Mouse (Mus musculus) small intestine, adult 2 months (tissue): ENCODE measurements around the gene Cfl1. TPM values are rescaled to one million over a fixed set of nuclear protein-coding genes. Genes with fewer than 3 reads are reported as not detected.
A peak's percentile ranks its signal among the peaks of the same experiment; 100 is the strongest.
"Not testable (repeated sequence)": the region's sequence is repeated elsewhere in the genome, so short reads cannot be mapped to it uniquely, and the experiment has no call there.

ENCODE experiments used
- H3K27ac ChIP-seq: fragments of 200-500 bp; 2 replicates; pipeline ENCODE4 v1.5.1; 2012; ENCODE audit warnings: low read depth, low read length, control low read depth, inconsistent platforms; ENCODE audit not compliant: insufficient read depth
- H3K27me3 ChIP-seq: fragments of 200-500 bp; 2 replicates; pipeline ENCODE4 v1.6.1; 2012; ENCODE audit warnings: mild to moderate bottlenecking, moderate library complexity, low read length, inconsistent platforms; ENCODE audit not compliant: control insufficient read depth, insufficient read depth
- H3K36me3 ChIP-seq: fragments of 200-500 bp; 2 replicates; pipeline ENCODE4 v1.6.1; 2012; ENCODE audit warnings: mild to moderate bottlenecking, low read length, control low read depth, inconsistent platforms; ENCODE audit not compliant: control insufficient read depth, insufficient read depth
- H3K4me1 ChIP-seq: fragments of 200-500 bp; 2 replicates; pipeline ENCODE4 v1.6.1; 2012; ENCODE audit warnings: low read length, inconsistent platforms, mixed read lengths; ENCODE audit not compliant: control insufficient read depth, insufficient read depth, insufficient read length
- H3K4me3 ChIP-seq: fragments of 200-500 bp; 2 replicates; pipeline ENCODE4 v1.5.1; 2012; ENCODE audit warnings: low read depth, mild to moderate bottlenecking, control low read depth, inconsistent platforms, low read length, moderate library complexity
- CTCF ChIP-seq: fragments of 200-500 bp; IDR thresholded peaks from 2 replicates; pipeline ENCODE4 v1.5.1; 2012; ENCODE audit warnings: low read depth, mild to moderate bottlenecking, control low read depth, inconsistent platforms, low read length, moderate library complexity, mixed read lengths; ENCODE audit not compliant: insufficient replicate concordance, insufficient read length; ENCODE audit errors: extremely low read depth
- POLR2A ChIP-seq: fragments of 200-500 bp; IDR thresholded peaks from 2 replicates; pipeline ENCODE4 v1.6.1; 2012; ENCODE audit warnings: low read depth, mild to moderate bottlenecking, control low read depth, inconsistent platforms, low read length, moderate library complexity
- WGBS: fragments of 180-500 bp; shearing (Covaris S2); methylation state at CpG from one replicate; pipeline ENCODE4 v1.1.7; 2018; 5-methylcytosine and 5-hydroxymethylcytosine counted together
- polyA plus RNA-seq: library from polyadenylated mRNA; depleted of rRNA; stranded (reverse); fragments of >200 nt; gene quantifications from 2 replicates; pipeline ENCODE4 v1.2.3, GENCODE M21; 2012

The Cfl1 gene
- polyA plus RNA-seq, 1 experiment = 703 TPM

- Histone ChIP-seq H3K4me3 (peak overlapping the region; percentile 89), H3K4me1 (peaks cover 13% of the 10 kb centered on the region; the same call in 1 of the 2 replicates), H3K27ac (peak overlapping the region; percentile 100), H3K36me3 (peaks cover 31% of the 10 kb centered on the region), H3K27me3 (no peaks in the 10 kb centered on the region)
- WGBS = under 1% methylated on average over 59 of the region's 59 CpGs
- TF ChIP-seq POLR2A (peak; percentile 78), CTCF (peak; percentile 12; the same call in 1 of the 2 replicates)
These were observed 848 bp downstream of the Cfl1 start for GRCm38 (mm10) chr19:5490898-5491708.

GRCm38 (mm10) chr19:5492641-5493040 lies 2.4 kb downstream of the Cfl1 start:
- Histone ChIP-seq H3K4me3 (no peak overlapping the region), H3K27me3 (no peaks in the 10 kb centered on the region), H3K27ac (no peak overlapping the region), H3K4me1 (peaks cover 8% of the 10 kb centered on the region; the same call in 1 of the 2 replicates), H3K36me3 (peaks cover 41% of the 10 kb centered on the region)
- WGBS = 74% methylated on average over 4 of the region's 4 CpGs
- no peak for TF ChIP-seq POLR2A
- TF ChIP-seq CTCF = no peak

GRCm38 (mm10) chr19:5493301-5493721 lies 3.1 kb downstream of the Cfl1 start:
- peaks cover 41% of the 10 kb centered on the region for H3K36me3 ChIP-seq
- WGBS = 49% methylated on average over 9 of the region's 9 CpGs

GRCm38 (mm10) chr19:5494314-5494713 lies 4.1 kb downstream of the Cfl1 start:
- H3K36me3 ChIP-seq = peaks cover 41% of the 10 kb centered on the region
- H3K27ac ChIP-seq = peak overlapping the region; percentile 98
- 46% methylated on average over 3 of the region's 3 CpGs for WGBS
- TF ChIP-seq POLR2A = no peak
- TF ChIP-seq CTCF = no peak
- H3K4me1 ChIP-seq = peaks cover 8% of the 10 kb centered on the region; the same call in 1 of the 2 replicates
- H3K4me3 ChIP-seq = no peak overlapping the region
- H3K27me3 ChIP-seq = no peaks in the 10 kb centered on the region

More at GRCm38 (mm10) chr19:5493301-5493721, 3.1 kb downstream of the Cfl1 start:
- H3K27me3 ChIP-seq, H3K27ac ChIP-seq, H3K4me3 ChIP-seq, H3K4me1 ChIP-seq: not testable (repeated sequence)
- peak; percentile 23; the same call in 1 of the 2 replicates for TF ChIP-seq CTCF

- WGBS = 78% methylated on average over 12 of the region's 12 CpGs
- TF ChIP-seq POLR2A (no peak), CTCF (no peak)
- Histone ChIP-seq H3K27me3 (no peaks in the 10 kb centered on the region), H3K4me1 (peaks cover 10% of the 10 kb centered on the region; the same call in 1 of the 2 replicates), H3K4me3 (no peak overlapping the region), H3K27ac (no peak overlapping the region), H3K36me3 (peaks cover 41% of the 10 kb centered on the region)
These were observed 5.2 kb downstream of the Cfl1 start for GRCm38 (mm10) chr19:5495353-5496051.

GRCm38 (mm10) chr19:5496052-5496370 lies 5.8 kb downstream of the Cfl1 start:
- WGBS = 81% methylated on average over 16 of the region's 16 CpGs
- Histone ChIP-seq H3K36me3 (peaks cover 41% of the 10 kb centered on the region), H3K4me1 (peaks cover 13% of the 10 kb centered on the region; the same call in 1 of the 2 replicates), H3K27me3 (no peaks in the 10 kb centered on the region), H3K4me3 (no peak overlapping the region), H3K27ac (no peak overlapping the region)
- TF ChIP-seq POLR2A (no peak), CTCF (no peak)

- H3K4me3 ChIP-seq = no peak overlapping the region
- H3K4me1 ChIP-seq = peaks cover 6% of the 10 kb centered on the region; the same call in 1 of the 2 replicates
- peak overlapping the region; percentile 77 for H3K27ac ChIP-seq
- no peaks in the 10 kb centered on the region for H3K27me3 ChIP-seq
- TF ChIP-seq POLR2A = no peak
- no peak for TF ChIP-seq CTCF
- 49% methylated on average over 2 of the region's 2 CpGs for WGBS
- H3K36me3 ChIP-seq = peaks cover 18% of the 10 kb centered on the region
These were observed 10.1 kb downstream of the Cfl1 start for GRCm38 (mm10) chr19:5500330-5500875.
